Mouse (Mus musculus): ENCODE measurements at regions not wholly inside any gene's neighbourhood (a gene's known extent, or its start where the extent isn't known, plus 50 kb on each side); places are given as distances from the start of the nearest gene placed in this dataset.
A peak's percentile ranks its signal among the peaks of the same experiment; 100 is the strongest.

DNA sequence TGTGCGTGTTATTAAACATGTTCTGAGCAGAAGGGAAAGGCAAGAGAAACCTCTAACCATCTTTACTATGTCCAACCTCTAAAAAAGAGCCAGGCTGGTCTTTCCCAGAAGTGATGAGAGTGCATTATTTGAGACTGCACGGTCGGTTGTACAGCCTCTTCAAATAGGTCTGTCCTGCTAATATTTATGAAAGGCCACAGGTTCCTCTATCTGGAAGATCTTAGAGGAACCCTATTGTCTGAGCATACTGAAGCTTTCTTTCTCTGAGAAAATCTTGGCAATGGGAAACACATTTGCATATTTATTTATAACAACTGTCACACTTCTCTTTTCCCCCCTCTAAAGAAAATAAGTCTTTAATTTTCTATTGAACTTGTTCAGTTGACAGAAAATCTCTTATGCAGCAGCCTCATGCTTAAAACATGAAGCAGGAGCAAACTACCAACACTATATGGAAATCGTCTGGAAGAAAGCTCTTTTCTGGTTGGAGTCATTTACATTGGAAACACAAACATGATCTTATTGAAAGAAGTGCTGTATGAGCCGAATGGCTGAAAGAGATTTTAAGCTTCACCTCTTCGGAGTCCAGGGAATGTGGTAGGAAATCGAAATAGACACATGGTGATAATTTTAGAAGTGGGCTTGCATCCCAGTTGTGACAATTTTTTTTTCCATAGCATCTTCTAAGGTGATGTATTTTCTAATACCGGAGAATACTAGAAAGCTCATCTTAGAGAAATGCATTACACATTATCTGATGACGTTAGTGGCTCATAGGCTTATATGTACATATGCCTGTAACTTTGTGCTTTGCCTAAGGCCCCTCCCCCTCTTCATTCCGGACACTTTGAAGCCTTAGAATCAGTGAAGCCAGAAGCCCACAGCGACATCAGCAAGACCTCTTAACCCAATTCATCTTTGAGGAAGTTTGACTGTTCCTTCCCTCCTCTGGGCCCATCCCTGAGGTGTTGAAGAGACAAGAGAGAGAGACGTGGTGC, 451.1 kb downstream of the Klf5 start:
- Histone ChIP-seq H3K4me2 (no peak overlapping the region), H3K9ac (replicated peaks) (no peak overlapping the region), H3K27me3 (replicated peaks) (no peaks in the 10 kb centered on the region), H3K36me3 (no peaks in the 10 kb centered on the region), H3K4me1 (peaks cover 12% of the 10 kb centered on the region; the same call in 1 of the 2 replicates), H3K4me3 (replicated peaks) (no peak overlapping the region), H3K9me3 (replicated peaks) (no peaks in the 10 kb centered on the region), H3K27ac (replicated peaks) (no peak overlapping the region)
- ATAC-seq (ENCODE audit: low FRiP score): 0 out of 2 replicates have a peak, but pooled peaks have one; percentile 32
- 34% methylated on average over 12 of the region's 12 CpGs for WGBS

DNA sequence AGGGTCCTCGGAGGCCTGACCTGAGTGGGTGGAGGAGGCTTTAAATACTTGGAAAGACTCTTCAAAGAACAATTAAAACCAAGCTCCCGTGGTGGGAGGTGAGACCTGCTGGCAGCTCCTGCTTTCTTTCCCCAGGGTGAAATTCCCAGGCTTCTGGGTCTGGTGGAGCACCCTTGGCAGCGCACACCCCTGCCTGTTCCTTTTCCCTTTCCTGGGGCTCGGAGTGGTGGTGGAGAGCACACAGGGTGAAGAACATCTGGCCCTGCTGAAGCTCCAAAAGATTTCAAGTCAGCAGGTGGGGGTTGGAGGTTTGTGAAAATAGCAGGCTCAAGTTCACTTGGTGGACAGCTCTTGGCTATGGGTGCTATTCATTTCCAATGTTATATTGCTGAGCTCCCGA, 459.6 kb downstream of the Klf5 start:
- no peaks in the 10 kb centered on the region for H3K4me1 ChIP-seq
- H3K9me3 ChIP-seq (replicated peaks): no peaks in the 10 kb centered on the region
- no peak overlapping the region for H3K9ac ChIP-seq (replicated peaks)
- no peak overlapping the region for H3K27ac ChIP-seq (replicated peaks)
- no peak overlapping the region for H3K4me2 ChIP-seq
- no peak for ATAC-seq (ENCODE audit: low FRiP score)
- H3K27me3 ChIP-seq (replicated peaks): no peaks in the 10 kb centered on the region
- no peak overlapping the region for H3K4me3 ChIP-seq (replicated peaks)
- no peaks in the 10 kb centered on the region for H3K36me3 ChIP-seq
- 69% methylated on average over 5 of the region's 5 CpGs for WGBS

DNA sequence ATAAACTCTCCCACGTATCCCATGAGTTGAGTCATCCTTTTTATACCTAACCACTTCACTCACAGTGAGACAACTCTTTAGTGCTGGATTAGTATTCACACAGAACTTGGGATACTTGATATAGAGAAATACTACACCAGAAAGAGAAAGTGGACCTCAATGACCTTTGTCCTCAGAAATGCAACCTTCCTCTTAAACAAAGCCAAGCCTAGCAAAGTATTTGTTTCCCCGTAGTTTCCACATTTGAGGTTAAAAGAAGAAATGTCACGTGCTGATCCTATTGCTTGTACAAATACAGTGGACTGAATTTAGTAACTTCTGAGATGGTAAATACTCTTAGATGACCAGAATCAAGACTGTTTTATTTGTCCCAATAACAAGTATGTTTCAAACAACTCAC, 464.8 kb downstream of the Klf5 start:
- 82% methylated on average over 3 of the region's 3 CpGs for WGBS
- Histone ChIP-seq H3K4me3 (replicated peaks) (no peak overlapping the region), H3K4me2 (no peak overlapping the region), H3K9ac (replicated peaks) (no peak overlapping the region), H3K4me1 (no peaks in the 10 kb centered on the region), H3K36me3 (no peaks in the 10 kb centered on the region), H3K27me3 (replicated peaks) (no peaks in the 10 kb centered on the region), H3K9me3 (replicated peaks) (no peaks in the 10 kb centered on the region), H3K27ac (replicated peaks) (no peak overlapping the region)
- ATAC-seq (ENCODE audit: low FRiP score): no peak

DNA sequence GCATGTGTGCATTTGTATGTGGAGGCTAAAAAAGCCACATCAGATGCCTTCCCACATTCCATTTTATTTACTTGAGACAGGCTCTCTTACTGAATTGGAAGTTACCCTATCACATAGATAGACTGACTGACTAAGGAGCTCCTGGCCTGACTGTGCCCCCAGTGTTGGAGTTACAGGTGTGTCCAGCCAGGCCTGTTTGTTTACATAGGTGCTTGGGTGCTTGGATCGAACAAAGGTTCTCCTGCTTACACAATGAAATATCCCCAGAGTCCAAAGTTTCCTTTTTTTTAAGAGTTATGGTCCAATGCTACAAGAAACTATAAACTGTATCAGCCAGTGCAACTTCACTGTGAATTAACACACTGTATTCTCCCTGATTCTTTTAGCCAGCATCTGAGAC, 472.5 kb downstream of the Klf5 start:
- H3K9me3 ChIP-seq (replicated peaks): no peaks in the 10 kb centered on the region
- no peak for ATAC-seq (ENCODE audit: low FRiP score)
- no peaks in the 10 kb centered on the region for H3K36me3 ChIP-seq
- H3K4me1 ChIP-seq: no peaks in the 10 kb centered on the region
- 94% methylated on average over 1 of the region's 1 CpGs for WGBS
- H3K4me2 ChIP-seq: no peak overlapping the region
- no peak overlapping the region for H3K4me3 ChIP-seq (replicated peaks)
- H3K9ac ChIP-seq (replicated peaks): no peak overlapping the region
- H3K27ac ChIP-seq (replicated peaks): no peak overlapping the region
- H3K27me3 ChIP-seq (replicated peaks): no peaks in the 10 kb centered on the region

DNA sequence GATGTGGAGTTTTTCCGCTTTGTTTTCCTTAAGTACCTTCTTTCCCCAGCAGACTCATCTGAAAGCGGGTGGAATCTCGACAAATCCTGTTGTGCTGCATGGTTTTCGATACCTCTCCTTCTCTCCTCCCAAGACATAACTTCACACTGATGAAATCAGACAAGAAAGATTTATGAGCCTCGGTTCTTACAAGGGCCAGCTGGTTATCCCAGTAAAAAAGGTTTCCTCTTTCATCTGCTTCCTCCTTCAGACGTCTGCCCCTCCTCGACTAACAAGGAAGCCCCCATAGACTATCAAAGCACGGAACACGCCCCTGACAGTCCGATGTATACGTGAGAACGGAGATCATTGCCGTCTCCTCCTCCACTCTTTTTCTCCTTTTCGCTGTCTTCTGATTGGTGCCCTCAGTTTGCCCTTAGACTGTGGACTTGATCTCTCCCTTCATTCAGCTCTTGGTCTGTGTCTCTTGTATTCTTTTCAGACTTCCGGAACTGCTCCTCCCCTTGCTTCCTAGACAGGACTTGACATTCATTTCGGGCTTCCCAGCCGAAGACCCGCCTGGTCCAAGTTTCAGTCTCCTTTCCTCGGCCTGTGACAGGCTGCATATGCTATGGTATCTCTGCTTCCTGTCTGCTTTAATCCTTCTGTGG, 474.4 kb downstream of the Klf5 start:
- no peaks in the 10 kb centered on the region for H3K4me1 ChIP-seq
- H3K4me2 ChIP-seq: no peak overlapping the region
- ATAC-seq (ENCODE audit: low FRiP score): no peak
- H3K4me3 ChIP-seq (replicated peaks): no peak overlapping the region
- H3K9me3 ChIP-seq (replicated peaks): no peaks in the 10 kb centered on the region
- H3K36me3 ChIP-seq: no peaks in the 10 kb centered on the region
- no peaks in the 10 kb centered on the region for H3K27me3 ChIP-seq (replicated peaks)
- no peak overlapping the region for H3K27ac ChIP-seq (replicated peaks)
- WGBS: 62% methylated on average over 19 of the region's 19 CpGs
- no peak overlapping the region for H3K9ac ChIP-seq (replicated peaks)

DNA sequence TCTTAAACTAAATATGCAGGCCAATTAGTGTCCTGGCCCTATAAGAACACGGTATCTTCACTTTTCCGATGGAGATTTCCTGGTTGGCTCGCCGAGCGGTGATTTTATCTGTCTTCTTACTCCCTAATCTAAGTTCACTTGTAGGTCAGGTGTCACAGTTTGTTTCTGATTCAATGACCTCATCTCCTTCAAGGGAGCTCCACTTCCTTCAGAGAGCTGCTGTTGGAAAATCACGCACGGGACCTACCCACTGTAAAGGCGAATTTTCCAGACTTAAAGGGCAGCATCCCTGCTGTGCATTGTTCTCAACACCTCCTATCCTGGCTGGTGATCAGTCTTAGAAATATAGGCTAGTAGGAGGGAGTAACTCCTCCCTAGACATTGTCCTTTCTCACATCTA, 480.0 kb downstream of the Klf5 start:
- WGBS: 56% methylated on average over 8 of the region's 8 CpGs
- no peak for ATAC-seq (ENCODE audit: low FRiP score)
- Histone ChIP-seq H3K36me3 (no peaks in the 10 kb centered on the region), H3K9me3 (replicated peaks) (no peaks in the 10 kb centered on the region), H3K9ac (replicated peaks) (no peak overlapping the region), H3K27ac (replicated peaks) (no peak overlapping the region), H3K4me2 (no peak overlapping the region), H3K4me3 (replicated peaks) (no peak overlapping the region), H3K27me3 (replicated peaks) (no peaks in the 10 kb centered on the region), H3K4me1 (no peaks in the 10 kb centered on the region)

DNA sequence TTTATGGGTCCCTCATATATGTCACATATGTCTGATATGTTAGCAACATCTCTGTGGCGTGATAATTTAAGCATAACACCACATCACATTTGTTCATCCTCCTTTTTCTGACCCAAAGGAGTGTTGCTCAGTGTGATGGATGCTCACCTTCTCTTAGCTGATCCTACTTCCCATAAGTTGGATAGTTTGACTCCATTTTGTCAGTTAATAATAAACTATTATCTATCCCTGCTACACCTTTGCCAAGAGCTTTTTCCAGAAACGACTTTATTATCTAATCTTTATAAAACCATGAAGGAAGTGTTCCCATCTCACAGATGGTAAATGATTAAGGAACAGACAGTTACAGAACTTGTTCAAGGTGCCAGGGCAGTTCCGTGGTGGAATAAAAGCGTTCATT, 480.5 kb downstream of the Klf5 start:
- Histone ChIP-seq H3K4me3 (replicated peaks) (no peak overlapping the region), H3K9me3 (replicated peaks) (no peaks in the 10 kb centered on the region), H3K36me3 (no peaks in the 10 kb centered on the region), H3K27me3 (replicated peaks) (no peaks in the 10 kb centered on the region), H3K4me2 (no peak overlapping the region), H3K4me1 (no peaks in the 10 kb centered on the region), H3K27ac (replicated peaks) (no peak overlapping the region), H3K9ac (replicated peaks) (no peak overlapping the region)
- no peak for ATAC-seq (ENCODE audit: low FRiP score)
- WGBS: 86% methylated on average over 4 of the region's 4 CpGs

DNA sequence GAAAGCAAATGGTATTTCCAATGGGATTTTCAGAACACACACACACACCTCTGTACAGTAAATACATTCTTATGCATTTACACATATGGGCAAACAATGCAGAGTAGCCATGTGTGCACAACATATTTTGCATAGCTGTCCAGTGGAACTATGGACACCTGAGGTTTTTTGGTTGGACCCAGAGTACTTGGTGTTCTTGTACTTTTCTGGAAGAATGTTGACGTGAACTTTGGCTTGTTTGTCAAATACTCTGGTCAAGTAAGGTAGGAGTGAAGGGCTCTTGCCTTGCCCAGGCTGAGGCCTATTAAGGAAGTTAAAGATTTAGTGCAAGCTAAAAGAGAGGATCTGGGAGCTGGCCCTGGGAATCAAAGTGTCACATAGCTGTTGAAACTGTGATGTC, 485.2 kb downstream of the Klf5 start:
- H3K4me2 ChIP-seq: no peak overlapping the region
- H3K9ac ChIP-seq (replicated peaks): no peak overlapping the region
- H3K4me3 ChIP-seq (replicated peaks): no peak overlapping the region
- no peaks in the 10 kb centered on the region for H3K9me3 ChIP-seq (replicated peaks)
- no peaks in the 10 kb centered on the region for H3K27me3 ChIP-seq (replicated peaks)
- H3K4me1 ChIP-seq: no peaks in the 10 kb centered on the region
- no peak for ATAC-seq (ENCODE audit: low FRiP score)
- no peaks in the 10 kb centered on the region for H3K36me3 ChIP-seq
- WGBS: 83% methylated on average over 1 of the region's 1 CpGs
- no peak overlapping the region for H3K27ac ChIP-seq (replicated peaks)

DNA sequence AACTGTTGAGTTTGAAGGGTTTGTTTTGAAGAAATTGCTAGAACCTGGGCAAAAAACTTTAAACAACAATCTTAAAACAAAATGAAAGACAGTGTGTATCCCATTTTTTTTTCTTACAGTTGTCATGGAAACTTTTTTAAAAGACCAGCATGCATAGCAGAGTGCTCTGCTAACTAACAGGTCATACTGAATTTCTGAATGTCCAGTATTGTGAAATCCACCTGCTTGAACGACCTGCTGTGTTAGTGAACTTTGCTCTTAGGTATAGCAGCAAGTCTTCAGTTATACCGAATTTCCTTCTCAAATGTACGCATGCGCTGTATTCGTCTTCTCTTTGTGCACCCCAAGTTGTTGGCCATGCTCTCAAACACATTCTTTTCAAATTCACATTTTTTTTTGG, 486.6 kb downstream of the Klf5 start:
- no peak for ATAC-seq (ENCODE audit: low FRiP score)
- Histone ChIP-seq H3K9ac (replicated peaks) (no peak overlapping the region), H3K27me3 (replicated peaks) (no peaks in the 10 kb centered on the region), H3K9me3 (replicated peaks) (no peaks in the 10 kb centered on the region), H3K4me2 (no peak overlapping the region), H3K27ac (replicated peaks) (no peak overlapping the region), H3K36me3 (no peaks in the 10 kb centered on the region), H3K4me1 (no peaks in the 10 kb centered on the region), H3K4me3 (replicated peaks) (no peak overlapping the region)
- 88% methylated on average over 5 of the region's 5 CpGs for WGBS

DNA sequence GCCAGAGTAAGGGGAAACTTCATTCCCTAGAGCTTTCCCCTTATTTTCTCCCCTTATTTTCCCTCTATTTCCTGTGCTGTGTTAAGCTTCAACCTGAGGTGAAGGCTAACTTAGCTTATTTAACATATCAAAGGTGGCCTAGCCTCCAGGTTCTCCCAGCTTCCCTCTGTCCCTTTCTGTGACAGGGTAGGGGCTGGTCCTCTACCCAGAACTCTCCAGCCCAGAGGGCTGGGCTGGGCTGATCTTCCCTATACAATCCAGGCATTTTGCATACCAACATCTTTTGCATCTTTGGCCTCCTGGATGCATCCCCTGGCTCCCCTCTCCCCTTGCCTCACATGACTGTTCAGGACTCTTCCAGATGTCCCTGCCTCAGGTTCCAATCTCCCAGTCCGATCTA, 487.9 kb downstream of the Klf5 start:
- H3K27me3 ChIP-seq (replicated peaks): no peaks in the 10 kb centered on the region
- H3K9ac ChIP-seq (replicated peaks): no peak overlapping the region
- H3K4me3 ChIP-seq (replicated peaks): no peak overlapping the region
- H3K4me1 ChIP-seq: no peaks in the 10 kb centered on the region
- no peak overlapping the region for H3K27ac ChIP-seq (replicated peaks)
- ATAC-seq (ENCODE audit: low FRiP score): no peak
- H3K36me3 ChIP-seq: no peaks in the 10 kb centered on the region
- H3K4me2 ChIP-seq: no peak overlapping the region
- no peaks in the 10 kb centered on the region for H3K9me3 ChIP-seq (replicated peaks)
- WGBS: 93% methylated on average over 1 of the region's 1 CpGs

DNA sequence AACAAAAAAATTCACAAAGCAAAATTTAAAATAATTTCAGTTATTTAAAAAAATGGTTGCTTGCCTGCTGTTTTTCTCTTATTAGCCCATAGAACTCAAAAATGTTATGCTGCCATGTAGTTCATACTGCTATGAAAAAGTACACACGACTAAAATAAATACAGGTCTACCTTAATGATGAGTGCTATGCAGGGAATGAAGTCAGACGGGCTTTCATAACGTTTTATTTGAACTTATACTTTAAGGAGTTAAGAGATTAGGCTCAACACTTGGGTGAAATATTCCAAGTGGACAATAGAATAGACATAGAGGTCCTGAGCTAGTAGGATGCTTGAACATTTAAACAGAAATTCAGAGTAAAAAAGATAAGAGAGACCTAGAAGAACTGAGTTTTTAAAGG, 489.7 kb downstream of the Klf5 start:
- Histone ChIP-seq H3K4me2 (no peak overlapping the region), H3K9me3 (replicated peaks) (no peaks in the 10 kb centered on the region), H3K4me3 (replicated peaks) (no peak overlapping the region), H3K27me3 (replicated peaks) (no peaks in the 10 kb centered on the region), H3K27ac (replicated peaks) (no peak overlapping the region), H3K4me1 (no peaks in the 10 kb centered on the region), H3K9ac (replicated peaks) (no peak overlapping the region), H3K36me3 (no peaks in the 10 kb centered on the region)
- no peak for ATAC-seq (ENCODE audit: low FRiP score)
- WGBS: 92% methylated on average over 3 of the region's 3 CpGs

DNA sequence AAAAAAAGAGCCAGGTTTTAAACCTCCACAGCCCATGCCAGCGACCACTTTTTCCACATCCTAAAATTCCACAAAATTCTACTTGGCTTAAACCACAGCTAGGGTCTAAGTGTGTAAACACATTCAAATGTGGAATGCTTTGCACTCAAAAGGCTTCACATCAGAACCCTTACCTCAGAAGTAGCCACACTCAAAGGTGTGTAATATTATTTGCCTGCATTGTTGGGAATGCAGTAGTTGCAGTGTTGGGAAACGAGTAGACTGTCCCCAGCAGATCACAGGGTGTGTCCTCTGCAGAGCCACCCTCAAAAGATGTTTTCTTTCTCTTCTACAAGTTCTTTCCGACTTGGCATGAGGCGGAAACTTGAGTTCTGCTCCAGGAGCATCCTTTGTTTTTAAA, 488.2 kb downstream of the Klf12 start:
- Histone ChIP-seq H3K27me3 (replicated peaks) (no peaks in the 10 kb centered on the region), H3K9ac (replicated peaks) (no peak overlapping the region), H3K4me3 (replicated peaks) (no peak overlapping the region), H3K36me3 (no peaks in the 10 kb centered on the region), H3K9me3 (replicated peaks) (no peaks in the 10 kb centered on the region), H3K4me2 (no peak overlapping the region), H3K27ac (replicated peaks) (no peak overlapping the region), H3K4me1 (no peaks in the 10 kb centered on the region)
- no peak for ATAC-seq (ENCODE audit: low FRiP score)
- 80% methylated on average over 4 of the region's 4 CpGs for WGBS
